Mouse (Mus musculus) Muller cell, postnatal 12 days (primary cell): ENCODE data around the gene Popdc3.
"Not testable (repeated sequence)": the region's sequence is repeated elsewhere in the genome, so short reads cannot be mapped to it uniquely, and the experiment has no call there.

ENCODE experiments used
- DNase-seq: peaks from one replicate; pipeline ENCODE4 v3.0.0-alpha.2; 2015; ENCODE audit errors: inconsistent ontology term

Gene Popdc3

DNA sequence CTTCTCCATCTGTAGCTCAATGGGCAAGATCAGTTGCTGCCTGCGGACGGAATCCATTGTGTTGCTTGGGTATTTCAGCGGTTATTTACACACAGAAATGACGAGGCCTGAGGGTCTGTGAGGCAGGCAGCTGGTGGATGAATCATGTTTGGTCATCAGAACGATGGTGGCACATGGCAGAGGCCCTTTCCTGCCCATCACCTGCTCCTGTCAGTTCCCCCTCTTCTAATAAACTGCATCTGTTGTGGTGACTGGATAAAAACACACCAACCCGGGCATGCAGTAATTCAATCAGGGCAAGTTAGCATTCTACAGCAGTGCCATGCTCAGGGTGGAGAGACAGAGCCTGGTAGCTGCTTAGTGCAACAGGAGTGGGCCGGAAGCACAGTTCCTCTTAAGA lies 133.7 kb downstream of the Popdc3 start:
- DNase-seq, result peak; percentile 88

DNA sequence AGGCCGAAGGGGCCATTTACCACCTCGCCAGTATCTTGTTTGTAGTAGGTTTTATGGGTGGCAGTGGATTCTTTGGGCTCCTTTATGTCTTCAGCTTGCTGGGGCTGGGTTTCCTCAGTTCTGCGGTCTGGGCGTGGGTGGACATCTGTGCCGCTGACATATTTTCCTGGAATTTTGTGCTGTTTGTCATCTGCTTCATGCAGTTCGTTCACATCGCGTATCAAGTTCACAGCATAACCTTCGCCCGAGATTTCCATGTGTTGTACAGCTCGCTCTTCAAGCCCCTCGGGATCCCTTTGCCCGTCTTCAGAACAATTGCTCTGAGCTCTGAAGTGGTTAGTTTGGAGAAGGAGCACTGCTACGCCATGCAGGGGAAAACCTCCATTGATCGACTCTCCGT lies 137.0 kb downstream of the Popdc3 start:
- no peak for DNase-seq

DNA sequence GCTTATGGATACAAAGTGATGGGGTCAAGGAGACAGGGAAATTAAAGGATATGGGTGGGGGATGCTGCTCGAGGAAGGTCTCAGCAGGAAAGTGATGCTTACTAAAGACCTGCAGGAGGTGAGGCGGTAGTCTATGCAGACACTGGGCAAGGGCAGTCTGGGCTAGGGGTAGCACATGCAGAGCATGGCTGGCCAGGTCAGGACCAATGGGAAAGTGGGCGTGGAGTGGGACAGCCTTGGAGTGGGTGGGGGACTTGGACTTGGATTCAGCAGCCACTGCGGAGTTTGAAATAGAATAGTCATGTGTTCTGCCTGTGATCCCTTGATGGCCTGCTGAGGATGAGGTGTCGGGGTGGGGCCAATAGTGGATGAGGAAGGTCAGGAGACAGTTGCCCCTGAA lies 141.0 kb downstream of the Popdc3 start:
- no peak for DNase-seq

DNA sequence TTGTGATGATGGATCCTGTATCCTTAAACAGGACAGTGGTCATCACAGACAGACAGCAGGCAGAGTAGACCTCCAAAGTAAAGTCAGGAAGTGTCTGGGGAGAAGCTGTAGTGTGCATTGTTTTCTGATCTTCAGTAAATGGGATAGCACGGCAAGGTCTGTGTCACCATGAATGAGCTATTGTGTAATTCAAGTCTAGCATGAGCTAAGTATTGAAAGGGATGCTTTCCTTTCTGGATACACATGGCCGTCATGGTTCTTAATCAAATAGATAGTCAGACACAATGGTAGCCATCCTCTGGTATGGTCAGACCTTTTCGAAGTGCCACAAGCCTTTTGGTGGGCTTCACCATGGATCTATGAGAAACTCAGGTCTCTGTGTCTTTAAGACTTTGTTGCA lies 142.4 kb downstream of the Popdc3 start:
- peak; percentile 58 for DNase-seq

DNA sequence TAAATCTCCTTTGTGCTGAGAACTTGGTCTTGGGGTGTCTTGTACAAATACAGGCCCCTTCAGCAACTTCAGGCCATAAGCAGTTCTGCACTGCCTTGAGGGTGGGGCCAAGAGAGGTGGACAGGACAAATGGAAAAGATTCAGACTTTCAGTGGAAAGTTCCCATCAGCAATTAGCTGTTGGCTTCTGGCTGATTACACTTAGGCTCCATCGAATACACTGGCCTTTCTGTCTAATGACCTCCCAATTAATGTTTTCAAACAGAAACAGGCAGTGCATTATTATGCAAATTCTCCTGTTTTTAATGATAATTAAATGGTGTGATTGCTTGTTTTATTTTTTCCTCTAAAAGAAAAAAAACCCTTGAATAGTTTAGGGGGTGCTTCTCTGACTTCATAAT lies 146.3 kb downstream of the Popdc3 start:
- peak; percentile 86 for DNase-seq

DNA sequence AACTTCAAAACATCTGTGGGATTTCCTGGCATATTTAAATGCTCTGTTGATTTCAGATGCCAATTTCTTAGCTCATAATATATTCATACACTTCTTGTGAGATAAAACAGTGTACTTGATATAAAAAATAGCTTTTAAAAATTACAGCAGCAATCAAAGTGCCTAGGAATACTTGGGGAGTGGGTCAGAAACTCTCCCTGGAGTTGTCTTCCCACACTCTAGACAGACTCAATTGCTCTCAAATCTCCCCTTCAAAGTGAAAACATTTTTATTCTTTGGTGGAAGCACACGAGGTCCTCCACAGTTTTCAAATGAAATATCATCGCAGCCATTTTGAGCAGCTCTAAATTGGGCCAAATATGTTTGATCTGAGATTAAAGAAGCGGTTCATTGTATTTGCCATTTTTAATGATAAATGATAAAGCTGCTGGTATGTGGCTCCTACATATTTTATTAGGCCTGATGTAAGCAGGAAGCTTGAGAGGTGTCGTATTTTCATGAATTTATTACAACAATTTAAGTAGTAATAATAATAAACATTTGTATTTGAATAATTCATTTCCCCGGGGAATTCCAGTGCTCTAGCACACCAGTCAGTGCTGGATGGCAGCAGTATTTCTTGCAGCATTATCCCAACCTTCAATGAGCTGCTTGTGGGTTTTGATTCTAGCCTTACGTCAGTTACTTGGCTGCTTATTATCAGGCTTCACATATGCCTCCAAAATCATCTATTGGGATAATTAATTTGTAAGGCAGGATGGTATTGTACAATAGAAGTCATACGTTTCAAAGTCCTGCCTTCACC lies 150.5 kb downstream of the Popdc3 start:
- DNase-seq, result no peak

DNA sequence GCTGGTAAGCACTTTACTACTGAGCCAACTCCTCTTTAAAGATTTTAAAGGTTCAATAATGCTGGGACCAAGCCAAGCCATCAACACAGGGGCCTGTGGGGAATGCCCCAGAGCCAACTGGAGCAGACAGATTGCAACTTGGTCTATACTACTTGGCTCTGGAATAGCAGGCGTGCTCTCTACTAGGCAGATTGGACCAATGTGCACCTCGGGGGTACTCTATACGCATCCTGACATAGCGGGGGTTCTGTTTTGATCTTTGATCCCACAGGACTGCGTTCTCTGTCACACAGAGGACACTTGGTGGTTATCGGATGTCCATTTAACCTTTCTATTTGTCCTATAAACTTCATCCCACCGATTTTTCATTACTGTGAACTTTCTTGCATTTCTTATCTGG lies 157.0 kb downstream of the Popdc3 start:
- DNase-seq, result no peak

DNA sequence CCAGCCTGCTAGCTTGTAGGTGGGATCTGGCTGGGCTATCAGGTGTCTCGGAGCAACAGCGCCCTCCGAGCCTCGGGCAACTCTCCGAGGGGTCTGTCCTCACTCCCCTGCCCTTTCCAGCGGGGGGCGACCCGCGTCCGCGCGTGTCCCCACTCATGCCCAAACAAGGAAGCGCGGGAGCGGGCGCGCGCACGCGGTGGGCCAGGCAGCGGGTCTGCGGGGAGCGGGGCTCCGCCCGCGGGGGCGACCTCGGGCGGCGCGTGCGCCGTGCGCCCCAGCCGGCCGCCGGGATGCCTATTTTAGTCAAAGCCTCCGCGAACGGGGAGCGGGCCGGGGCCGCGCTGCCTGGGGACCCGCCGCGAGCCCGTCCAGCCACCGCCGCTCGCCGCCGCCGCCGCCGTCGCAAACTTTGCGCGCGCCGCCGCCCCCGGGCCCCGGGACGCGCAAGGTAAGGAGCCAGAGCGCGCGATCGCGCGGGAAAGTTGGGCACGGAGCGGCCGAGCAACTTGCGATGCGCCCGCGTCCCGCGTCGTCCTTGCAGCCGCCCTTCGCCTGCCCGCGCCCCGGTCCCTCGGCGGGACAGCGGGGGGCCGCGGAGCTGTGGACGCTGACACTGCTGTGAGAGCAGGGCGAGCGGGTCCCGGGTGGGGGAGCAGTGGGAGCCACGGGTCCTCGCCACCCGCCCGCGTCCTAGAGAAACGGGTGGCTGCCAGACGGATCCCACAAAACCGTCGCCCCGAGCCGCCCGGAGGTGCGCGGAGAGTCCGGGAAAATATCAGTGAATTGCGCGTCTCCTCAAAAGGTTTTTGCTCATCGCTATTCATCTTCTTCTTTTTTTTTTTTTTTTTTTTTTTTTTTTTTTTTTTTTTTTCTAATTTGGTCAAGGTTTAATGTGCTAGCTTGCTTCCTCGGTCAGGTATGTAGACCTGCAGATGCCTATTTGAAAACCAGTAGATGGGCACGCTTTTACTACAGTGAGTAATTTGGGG lies 157.8 kb downstream of the Popdc3 start, which contains the start of gene Bves:
Bves (plus strand) TSS at position 339 of the 989 bp plus-strand sequence.
- peak; percentile 81 for DNase-seq

DNA sequence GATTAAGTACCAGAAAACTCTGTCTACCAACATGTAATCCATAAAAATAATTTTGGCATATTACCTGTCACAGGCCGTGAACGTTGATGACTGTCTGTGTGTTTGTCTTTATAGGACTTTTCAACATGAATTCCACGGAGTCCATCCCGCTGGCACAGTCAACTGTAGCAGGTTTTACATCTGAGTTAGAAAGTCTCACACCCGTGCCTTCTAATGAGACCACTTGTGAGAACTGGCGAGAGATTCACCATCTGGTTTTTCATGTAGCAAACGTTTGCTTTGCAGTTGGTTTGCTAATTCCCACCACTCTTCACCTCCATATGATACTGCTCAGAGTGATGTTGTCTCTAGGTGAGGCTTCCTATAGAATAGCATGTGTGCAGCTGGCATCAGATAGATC lies 161.2 kb downstream of the Popdc3 start:
- DNase-seq, result no peak

DNA sequence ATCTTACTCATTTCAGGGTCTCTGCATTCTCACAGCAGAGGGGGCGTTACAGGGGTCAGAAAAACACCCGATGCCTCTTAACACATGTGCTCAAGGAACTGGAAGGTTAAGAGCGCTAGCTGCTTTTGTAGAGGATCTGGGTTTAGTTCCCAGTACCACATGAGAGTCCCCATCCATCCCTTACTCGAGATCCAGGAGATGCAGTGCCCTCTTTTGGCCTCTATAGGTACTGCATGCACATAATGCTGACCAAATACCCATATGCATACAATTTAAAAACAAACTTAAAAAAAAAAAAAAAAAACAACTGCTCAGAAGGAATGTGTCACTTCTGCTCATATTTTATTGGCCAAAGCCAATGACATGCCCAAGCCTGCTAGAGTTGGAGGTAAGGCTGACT lies 166.5 kb downstream of the Popdc3 start:
- DNase-seq, result no peak

DNA sequence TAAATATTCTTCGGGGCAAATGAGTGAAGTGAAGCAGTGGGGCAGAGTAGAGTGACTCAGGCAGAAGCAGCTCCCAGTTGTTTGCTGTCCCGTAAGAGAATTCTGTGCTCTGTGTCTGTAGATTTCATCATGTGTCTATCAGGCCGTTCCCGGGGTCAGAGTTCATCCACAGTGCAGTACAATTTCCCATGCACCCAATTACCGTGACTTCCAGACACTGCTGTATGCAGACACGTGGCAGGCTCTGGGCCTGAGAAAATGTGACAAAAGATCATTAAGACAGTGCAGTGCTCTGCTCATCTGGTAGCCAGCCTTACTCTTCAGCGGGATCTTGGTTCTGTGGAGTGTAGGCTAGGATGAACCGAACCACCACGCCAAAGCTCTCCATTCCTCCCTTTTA lies 167.3 kb downstream of the Popdc3 start:
- DNase-seq, result no peak

DNA sequence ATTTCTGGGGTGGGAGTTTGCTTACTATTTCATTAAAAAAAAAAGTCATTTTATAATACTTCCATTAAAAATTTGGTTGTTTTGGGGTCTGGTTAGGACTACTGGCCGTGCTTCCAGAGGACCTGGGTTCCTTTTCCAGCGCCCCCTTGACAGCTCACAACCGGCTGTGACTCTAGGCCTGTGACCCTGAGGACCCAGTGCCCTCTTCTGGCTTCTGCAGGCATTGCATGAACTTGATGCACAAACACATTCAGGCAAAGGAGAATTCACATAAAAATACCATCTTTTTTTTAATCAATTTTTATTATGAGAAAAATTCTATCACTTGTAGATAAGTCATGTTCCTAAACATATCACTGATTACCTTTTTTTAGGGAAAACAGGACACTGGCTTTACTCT lies 170.2 kb downstream of the Popdc3 start:
- DNase-seq, result not testable (repeated sequence)

DNA sequence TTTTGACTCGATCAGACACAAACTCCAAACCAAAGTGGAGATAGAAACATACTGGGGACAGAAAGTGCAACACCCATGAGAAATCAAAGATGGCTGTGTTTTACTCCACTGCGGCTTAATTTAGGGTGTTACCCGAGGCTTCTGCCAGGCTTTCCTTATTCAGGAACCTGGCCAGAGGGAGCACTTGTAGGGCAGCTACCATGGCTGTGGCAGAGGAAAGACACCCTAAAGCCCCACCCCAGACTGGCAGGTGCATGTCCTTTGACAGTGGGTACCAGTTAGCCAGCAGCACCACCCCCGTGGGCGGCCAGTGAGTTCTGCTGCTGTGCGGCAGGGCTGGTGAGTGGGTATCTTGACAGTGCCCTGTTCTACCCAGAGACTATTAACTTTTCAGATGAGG lies 178.2 kb downstream of the Popdc3 start:
- no peak for DNase-seq

DNA sequence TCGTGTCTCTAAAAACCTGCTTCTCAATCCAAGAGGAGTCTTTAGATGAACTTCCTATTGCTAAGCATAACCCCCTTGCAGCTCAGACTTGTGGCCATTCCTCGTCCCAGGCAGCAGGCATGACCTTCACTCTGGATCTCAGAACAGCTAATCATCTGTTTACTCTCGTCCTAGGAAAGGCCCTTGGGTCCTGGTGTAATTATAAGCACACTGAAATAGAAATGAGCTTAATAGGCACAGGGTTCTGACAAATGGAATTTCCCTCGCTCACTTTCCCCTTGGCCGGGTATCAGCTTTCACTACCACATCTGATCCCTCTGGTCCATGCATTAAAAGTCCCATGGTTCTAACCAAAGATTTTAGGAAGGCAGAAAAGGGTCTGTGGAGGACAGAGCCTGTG lies 185.5 kb downstream of the Popdc3 start:
- DNase-seq, result no peak

DNA sequence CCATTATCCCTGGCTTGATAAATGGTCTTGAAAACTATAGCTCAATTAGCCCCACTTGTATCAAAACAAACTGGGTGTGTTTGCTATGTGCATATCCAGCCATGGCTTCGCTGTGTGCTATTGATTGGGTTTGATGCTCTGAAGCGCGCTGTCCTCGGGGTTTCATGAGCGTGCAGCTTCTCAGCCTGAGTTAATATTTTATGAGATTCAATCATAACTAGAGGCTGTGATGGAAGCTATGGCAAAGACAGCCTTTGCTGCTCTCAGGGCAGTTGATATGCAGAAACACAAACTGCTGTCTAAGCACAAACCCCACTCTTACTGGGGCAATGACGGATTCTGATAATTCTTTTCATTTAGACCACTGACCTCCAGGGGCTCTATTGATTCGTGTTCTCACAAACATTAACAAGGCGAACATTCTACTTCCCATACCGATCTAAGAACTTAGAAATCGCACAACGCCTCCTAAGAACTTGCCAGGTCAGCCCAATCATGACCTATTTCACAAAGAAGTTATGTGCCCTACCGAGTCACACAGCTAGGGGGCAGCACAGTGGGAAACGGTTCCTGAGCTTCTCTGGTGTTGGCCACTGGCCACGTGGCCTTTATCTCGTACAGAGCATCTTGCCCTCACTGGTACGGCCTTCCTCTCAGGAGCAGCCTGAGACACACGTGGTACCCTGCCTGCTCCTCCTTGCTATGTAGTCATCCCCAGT lies 189.2 kb downstream of the Popdc3 start:
- DNase-seq, result no peak
